Mouse (Mus musculus): ENCODE results near the gene Sf3a3.
"Not testable (repeated sequence)": the region's sequence is repeated elsewhere in the genome, so short reads cannot be mapped to it uniquely, and the experiment has no call there.

Sf3a3 gene

GRCm38 (mm10) chr4:124700248-124700971, 14.2 kb upstream of the Sf3a3 start, which contains the start of gene Fhl3:
TSS of gene Fhl3 (plus strand) at chr4:124700701.
- DNase-seq (ENCODE audit: low spot score in 2 of 2) = no peak

GRCm38 (mm10) chr4:124701052-124701845, 13.3 kb upstream of the Sf3a3 start:
- no peak for DNase-seq (ENCODE audit: low spot score in 2 of 2)

- DNase-seq (ENCODE audit: low spot score in 2 of 2) = no peak
These were observed 12.7 kb upstream of the Sf3a3 start for GRCm38 (mm10) chr4:124701916-124702315.

GRCm38 (mm10) chr4:124703406-124703805, 11.2 kb upstream of the Sf3a3 start:
- no peak for DNase-seq (ENCODE audit: low spot score in 2 of 2)

- no peak for DNase-seq (ENCODE audit: low spot score in 2 of 2)
These were observed 10.4 kb upstream of the Sf3a3 start for GRCm38 (mm10) chr4:124703881-124704796.

- no peak for DNase-seq (ENCODE audit: low spot score in 2 of 2)
These were observed 9.6 kb upstream of the Sf3a3 start for GRCm38 (mm10) chr4:124704797-124705474.

- no peak for DNase-seq (ENCODE audit: low spot score in 2 of 2)
These were observed 8.8 kb upstream of the Sf3a3 start for GRCm38 (mm10) chr4:124705661-124706269.

GRCm38 (mm10) chr4:124707381-124708199, 7.0 kb upstream of the Sf3a3 start:
- not testable (repeated sequence) for DNase-seq (ENCODE audit: low spot score in 2 of 2)

- DNase-seq (ENCODE audit: low spot score in 2 of 2) = not testable (repeated sequence)
These were observed 6.4 kb upstream of the Sf3a3 start for GRCm38 (mm10) chr4:124708200-124708517.

- DNase-seq (ENCODE audit: low spot score in 2 of 2) = peak; percentile 63 to 70
These were observed 5.8 kb upstream of the Sf3a3 start for GRCm38 (mm10) chr4:124708518-124709477.

- DNase-seq (ENCODE audit: low spot score in 2 of 2) = no peak
These were observed 4.6 kb upstream of the Sf3a3 start for GRCm38 (mm10) chr4:124709961-124710446.

- DNase-seq (ENCODE audit: low spot score in 2 of 2) = peak in 1 of 2 experiments; percentile 65
These were observed 3.7 kb upstream of the Sf3a3 start for GRCm38 (mm10) chr4:124710776-124711291.

- DNase-seq (ENCODE audit: low spot score in 2 of 2) = no peak
These were observed 2.0 kb upstream of the Sf3a3 start for GRCm38 (mm10) chr4:124712618-124713017.

GRCm38 (mm10) chr4:124713850-124714249, 726 bp upstream of the Sf3a3 start:
- DNase-seq (ENCODE audit: low spot score in 2 of 2) = not testable (repeated sequence)

GRCm38 (mm10) chr4:124719101-124719500, 4.5 kb downstream of the Sf3a3 start:
- DNase-seq (ENCODE audit: low spot score in 2 of 2) = no peak

GRCm38 (mm10) chr4:124726121-124726520, 11.5 kb downstream of the Sf3a3 start:
- DNase-seq (ENCODE audit: low spot score in 2 of 2) = no peak

- no peak for DNase-seq (ENCODE audit: low spot score in 2 of 2)
These were observed 22.4 kb downstream of the Sf3a3 start for GRCm38 (mm10) chr4:124736952-124737351.

GRCm38 (mm10) chr4:124737486-124737885, 22.9 kb downstream of the Sf3a3 start:
- DNase-seq (ENCODE audit: low spot score in 2 of 2) = no peak

Data from frontal cortex, postnatal 36 days (tissue).